Mouse (Mus musculus) fat pad, adult 2 months (tissue): Measurements from ENCODE around the gene Tspan14.

Experiments
- DNase-seq: peaks from one replicate; pipeline ENCODE4 v3.0.0-alpha.2; 2011; ENCODE audit warnings: low read depth, low spot score; ENCODE audit errors: extremely low read depth

Tspan14 gene

GRCm38 (mm10) chr14:40966392-40966861, at the start of gene Tspan14:
Gene Tspan14, minus strand, starts transcription at chr14:40966807.
- no peak for DNase-seq

DNA sequence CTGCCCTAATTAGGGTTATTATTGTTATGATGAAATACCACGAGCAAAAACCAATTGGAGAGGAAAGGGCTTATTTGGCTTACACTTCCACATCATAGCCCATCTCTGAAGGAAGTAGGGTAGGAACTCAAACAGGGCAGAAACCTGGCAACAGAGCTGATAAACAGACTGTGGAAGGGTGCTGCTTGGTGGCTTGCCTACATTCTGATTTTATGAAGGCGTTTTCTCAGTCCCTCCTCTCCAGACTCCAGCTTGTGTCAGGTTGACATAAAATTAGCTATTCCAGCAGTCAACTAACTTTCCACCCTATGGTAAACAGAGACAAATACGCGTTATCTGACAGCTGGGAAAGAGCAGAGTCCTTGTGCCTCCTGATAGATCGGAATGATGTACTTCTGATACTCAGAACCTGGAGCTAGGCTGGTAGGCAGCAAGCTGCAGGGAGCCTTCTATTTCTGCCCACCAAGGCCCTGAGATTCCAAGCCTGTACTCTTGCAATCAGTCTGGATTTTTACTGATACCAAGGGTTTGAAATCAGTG, 48.2 kb upstream of the Tspan14 start:
- no peak for DNase-seq

DNA sequence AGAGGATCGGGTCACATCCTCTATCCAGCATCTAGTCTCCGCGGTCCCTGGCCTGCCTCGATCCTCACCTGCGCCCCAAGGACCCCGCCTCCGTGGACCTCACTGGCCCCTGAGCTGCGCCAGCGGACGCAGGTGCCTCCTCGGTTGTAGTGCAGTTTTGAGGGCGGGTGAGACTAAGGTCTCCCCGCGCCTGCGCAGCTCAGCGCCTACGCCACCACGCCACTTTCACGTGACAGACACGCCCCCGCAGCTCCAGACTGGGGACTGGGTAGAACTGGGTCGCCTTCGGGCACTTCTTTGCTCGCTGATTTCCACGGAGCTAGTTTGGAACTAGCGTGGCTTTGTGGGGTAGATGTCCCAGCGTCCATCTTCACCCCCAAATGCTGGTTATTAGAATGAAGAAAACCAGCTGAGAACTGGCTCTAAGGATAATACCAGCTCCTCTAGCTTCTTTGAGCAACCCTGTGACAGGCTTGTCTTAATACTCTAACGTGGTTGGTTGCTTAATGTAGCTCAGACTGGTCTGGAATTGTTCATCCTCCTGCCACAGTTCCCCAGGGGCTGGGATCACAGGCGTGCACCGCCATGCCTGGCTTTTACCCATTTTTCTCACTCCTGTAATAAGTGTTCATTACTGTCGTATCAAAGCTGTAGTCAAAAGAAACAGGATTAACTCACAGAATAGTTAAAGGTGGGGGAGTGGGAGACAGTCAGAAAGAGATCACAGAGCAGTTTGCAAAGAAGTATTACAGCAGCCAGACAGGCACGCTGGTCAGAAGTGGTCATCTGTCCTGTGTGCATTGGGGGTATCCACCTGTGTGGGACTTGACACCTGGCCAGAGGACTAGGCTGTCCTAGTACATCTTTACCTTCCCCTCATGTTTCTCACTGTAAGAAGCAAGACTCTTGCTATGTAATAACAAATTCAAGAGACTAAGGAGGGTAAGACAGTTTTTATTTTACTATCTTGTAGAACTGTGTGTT, 47.3 kb upstream of the Tspan14 start, which contains the start of gene Fam213a:
Fam213a (minus strand) TSS at position 159 of the 984 bp plus-strand sequence.
- DNase-seq: no peak

GRCm38 (mm10) chr14:41013143-41013542, 46.5 kb upstream of the Tspan14 start:
- no peak for DNase-seq

DNA sequence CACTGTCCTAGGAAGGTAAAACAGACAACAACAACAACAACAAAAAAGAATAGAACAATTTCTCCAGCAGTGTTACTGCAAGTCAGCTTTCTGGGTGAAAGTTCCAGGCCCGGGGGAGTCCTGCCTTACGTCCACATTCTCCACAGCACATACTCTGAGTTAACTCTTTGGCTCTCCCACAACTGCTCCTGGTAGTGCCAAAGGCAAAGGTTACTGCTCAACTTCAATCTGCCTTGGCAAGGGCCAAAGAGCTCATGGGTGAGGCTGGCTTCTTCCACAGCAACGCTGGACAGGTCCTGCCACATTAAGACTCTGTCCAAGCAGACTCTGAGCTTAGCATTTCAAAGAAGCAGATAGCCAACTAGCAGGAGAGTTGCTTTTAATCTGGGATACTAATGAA, 45.3 kb upstream of the Tspan14 start:
- DNase-seq: peak; percentile 95

DNA sequence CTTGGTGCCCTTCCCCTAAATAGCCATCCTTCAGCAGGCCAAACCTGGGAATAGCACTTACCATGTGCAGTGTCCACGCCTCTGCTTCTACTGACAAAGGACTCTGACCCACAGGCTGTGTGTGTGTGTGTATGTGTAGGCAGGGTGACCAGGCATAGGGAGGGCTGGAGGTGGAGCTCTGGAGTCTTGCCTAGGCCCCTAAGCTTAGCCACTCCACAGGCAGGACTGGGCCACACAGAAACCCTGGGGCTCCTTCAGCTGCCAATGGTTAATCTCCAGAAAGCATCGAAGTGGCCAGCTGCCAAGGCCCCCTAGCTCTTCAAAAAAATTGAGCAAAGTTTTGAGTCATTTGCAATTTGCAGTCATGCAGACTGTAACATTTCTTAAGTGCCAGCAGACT, 41.5 kb upstream of the Tspan14 start:
- DNase-seq: no peak

- no peak for DNase-seq
Observed at GRCm38 (mm10) chr14:41007641-41008040, 41.0 kb upstream of the Tspan14 start.

GRCm38 (mm10) chr14:41006899-41007298, 40.3 kb upstream of the Tspan14 start:
- DNase-seq: no peak

DNA sequence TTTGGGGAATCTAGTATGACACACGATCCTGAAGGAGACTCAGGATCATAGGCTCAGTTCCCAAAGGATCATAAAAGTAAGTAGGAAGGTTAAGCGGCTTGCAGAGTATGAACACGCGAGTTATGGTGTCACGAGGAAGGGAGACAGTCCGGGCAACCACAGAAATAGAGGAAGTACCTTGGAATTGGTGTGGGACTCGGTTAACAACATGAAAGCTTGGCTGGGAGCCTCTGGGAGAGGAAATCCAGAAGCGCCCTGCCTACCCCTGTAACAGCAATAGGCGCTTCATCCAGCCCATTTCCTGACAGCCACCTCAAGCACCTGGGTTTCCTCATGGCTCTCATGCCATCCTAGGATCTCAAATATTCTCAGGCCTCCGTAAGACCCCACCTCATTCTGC, 39.7 kb upstream of the Tspan14 start:
- no peak for DNase-seq

DNA sequence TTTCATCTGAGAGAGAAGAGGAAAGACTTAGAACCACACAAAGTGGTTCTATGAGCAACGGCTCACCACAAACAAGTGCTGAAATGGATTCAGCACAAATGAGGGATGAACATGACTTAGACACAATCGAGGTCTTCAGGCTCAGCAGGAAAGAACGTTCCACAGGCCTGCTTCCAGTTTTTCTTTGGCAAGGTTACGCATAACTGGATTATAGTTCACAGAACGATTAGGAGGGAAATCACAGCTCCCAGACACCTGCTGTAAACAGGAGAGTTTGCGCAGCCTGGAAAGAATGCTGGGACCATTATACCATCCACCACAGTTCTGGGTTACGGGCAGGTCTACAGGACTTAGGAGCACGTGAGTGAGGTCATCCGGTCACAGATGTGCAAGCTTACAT, 39.1 kb upstream of the Tspan14 start:
- no peak for DNase-seq

GRCm38 (mm10) chr14:41004201-41005141, 37.9 kb upstream of the Tspan14 start:
- DNase-seq: no peak

DNA sequence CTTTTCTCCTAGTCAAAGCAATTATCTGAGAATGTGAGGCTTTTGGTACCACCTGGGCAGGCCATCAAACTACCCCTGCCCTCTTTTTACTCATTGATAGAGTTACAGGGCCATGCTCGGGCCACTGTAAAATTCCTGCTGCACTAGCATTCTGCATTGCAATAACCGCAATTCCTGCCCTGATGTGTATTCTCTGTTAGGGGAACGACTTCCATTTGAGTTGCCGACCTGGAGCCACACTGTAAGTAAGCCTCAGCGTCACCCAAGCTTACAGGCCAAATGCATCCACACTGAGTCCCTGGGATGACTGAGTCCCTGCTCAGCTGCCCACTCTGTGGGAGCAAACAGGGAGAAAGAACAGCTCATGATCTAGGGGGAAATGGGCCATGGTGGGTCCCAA, 35.0 kb upstream of the Tspan14 start:
- no peak for DNase-seq

DNA sequence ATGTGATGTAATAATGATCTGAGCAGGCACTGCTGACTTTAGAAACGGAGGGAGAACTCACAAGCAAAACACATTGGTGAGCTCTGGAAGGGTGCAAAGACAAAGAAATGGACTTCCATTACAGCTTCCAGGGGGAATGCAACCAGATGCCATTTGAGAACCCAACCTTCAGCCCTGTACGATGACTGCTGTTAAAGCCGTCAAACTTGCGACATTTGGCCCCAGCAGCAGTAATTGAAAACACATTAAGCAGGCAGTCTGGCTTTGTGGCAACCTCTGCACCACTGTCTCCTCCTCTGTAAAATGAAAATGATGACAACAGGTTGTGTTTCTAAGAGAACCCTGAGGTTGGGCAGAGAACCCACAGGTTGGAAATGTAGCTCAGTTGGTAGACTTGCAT, 34.2 kb upstream of the Tspan14 start:
- no peak for DNase-seq

DNA sequence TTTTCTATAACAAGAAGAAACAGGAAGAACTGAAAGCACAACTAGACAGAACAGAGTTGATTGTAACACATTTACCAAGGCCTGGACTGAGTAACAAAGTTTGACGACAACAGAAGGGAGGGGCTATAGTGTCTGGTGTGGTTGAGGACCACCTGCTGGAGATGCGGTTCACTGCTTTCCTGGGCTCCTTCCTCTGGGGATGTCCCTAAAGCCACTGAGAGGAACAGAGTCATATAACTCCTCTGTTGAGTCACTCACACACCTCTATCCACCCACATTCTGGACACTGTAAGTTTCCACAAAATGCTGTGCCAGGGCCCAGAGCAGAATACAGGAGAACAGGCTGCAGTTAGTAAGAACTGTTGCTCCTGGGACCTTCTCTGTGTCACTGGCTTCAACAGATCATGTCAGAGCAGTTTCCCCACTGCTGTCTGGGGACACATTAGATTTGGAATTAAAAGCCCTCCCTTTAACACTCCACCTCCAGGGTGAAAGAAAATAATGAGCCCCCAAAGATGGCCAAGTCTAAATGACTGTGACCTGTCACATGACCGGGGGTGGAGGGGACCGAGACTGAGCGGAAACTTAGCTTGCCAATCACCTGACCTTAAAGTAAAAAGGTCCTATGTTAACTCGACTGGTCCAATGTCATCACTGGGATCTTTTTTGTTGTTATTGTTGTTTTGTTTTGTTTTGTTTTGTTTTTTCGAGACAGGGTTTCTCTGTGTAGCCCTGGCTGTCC, 33.5 kb upstream of the Tspan14 start:
- no peak for DNase-seq

DNA sequence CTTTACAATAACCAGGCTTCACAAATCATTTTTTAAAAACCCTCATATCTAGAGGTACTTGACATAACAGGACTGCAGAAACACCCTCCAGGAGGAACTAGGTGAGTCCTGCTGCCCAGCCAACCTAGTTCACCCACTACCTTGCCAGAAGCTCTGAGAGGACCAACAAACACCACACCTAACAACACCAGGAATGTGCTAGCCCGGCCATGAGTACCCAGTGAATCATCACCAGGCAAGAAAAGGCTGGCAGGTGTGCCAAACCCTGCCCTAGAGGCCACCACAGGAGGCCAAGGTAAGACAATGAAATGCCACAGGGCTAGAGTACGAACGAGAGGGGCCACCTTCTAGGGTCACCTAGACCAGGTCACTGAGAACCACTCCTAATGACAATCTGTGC, 29.6 kb upstream of the Tspan14 start:
- DNase-seq: no peak

DNA sequence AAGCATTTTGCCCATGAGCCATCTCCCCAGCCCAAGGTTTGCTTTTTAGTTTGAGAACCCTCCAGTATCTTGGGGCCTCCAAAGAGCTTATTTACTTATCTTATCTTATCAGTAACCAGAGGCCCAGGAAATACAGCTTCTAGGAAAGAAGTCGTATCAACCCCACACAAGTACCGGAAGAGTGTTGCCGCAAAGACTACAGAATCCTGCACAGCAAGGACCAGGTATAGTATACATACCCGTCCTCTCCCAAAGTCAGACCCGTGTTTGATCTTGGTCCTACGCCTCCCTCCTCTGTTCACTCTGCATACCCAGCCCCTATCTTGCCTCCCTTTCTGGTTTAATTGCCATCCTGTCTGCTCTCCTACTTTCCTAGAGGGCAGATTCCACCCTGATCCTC, 25.9 kb upstream of the Tspan14 start:
- DNase-seq: no peak

- DNase-seq: no peak
Observed at GRCm38 (mm10) chr14:40988780-40989179, 22.2 kb upstream of the Tspan14 start.

GRCm38 (mm10) chr14:40987184-40987583, 20.6 kb upstream of the Tspan14 start:
- DNase-seq: no peak

GRCm38 (mm10) chr14:40985635-40986034, 19.0 kb upstream of the Tspan14 start:
- no peak for DNase-seq

GRCm38 (mm10) chr14:40979723-40980122, 13.1 kb upstream of the Tspan14 start:
- no peak for DNase-seq
